Comparison of ENCODE assay signal across 10 mouse cellular contexts in genomic region chr14:8300281-8300680, GRCm38 (mm10). TPM values are rescaled to one million over a fixed set of nuclear protein-coding genes. Genes with fewer than 3 reads are reported as not detected.
DNase-seq lines count a peak whose midpoint lies in the region; ATAC-seq and TF ChIP-seq lines count a peak whose summit lies in the region.
"Had no signal": no experiment of that assay in that cellular context is flagged by ENCODE, and none has a peak within 500 bp of the region (broad histone marks: within the 10 kb centered on the region; RNA-seq: fewer than 3 reads in every experiment).

No protein-coding gene starts in this region.

- no peaks in the 10 kb centered on the region for H3K36me3 ChIP-seq in hindbrain, postnatal 0 days (ENCODE audit: insufficient read depth, low read length)
- no peaks in the 10 kb centered on the region for H3K36me3 ChIP-seq in hindbrain, embryonic 12.5 days
- no peaks in the 10 kb centered on the region for H3K36me3 ChIP-seq in C2C12 (ENCODE audit: control insufficient read depth, insufficient read depth)
- H3K36me3 ChIP-seq: embryonic facial prominence, embryonic 15.5 days; limb, embryonic 15.5 days had no signal

- H3K79me3 ChIP-seq in C2C12 (ENCODE audit: low read depth), result no peaks in the 10 kb centered on the region

- H3ac ChIP-seq in C2C12 (ENCODE audit: control insufficient read depth, insufficient read length, low read depth), result no peak overlapping the region

- H3K4me3 ChIP-seq in hindbrain, postnatal 0 days (ENCODE audit: low read length), result no peak overlapping the region
- no peak overlapping the region for H3K4me3 ChIP-seq in hindbrain, embryonic 12.5 days
- no peak overlapping the region for H3K4me3 ChIP-seq in C2C12 (ENCODE audit: insufficient read depth, poor library complexity, severe bottlenecking)
- H3K4me3 ChIP-seq: embryonic facial prominence, embryonic 15.5 days; limb, embryonic 15.5 days had no signal

- DNase-seq in hindbrain, postnatal 0 days (ENCODE audit: low spot score), result peak; percentile 60
- peak; percentile 70 to 73 for DNase-seq in adrenal gland, postnatal 36 days
- peak; percentile 63 for DNase-seq in embryo, embryonic 9.5 days (ENCODE audit: extremely low spot score)
- DNase-seq in kidney, adult 18-20 months, result peak; percentile 78
- peak; percentile 88 for DNase-seq in lung, postnatal 36 days
- no peak for DNase-seq in T-cell, adult 2 months (ENCODE audit: low spot score)

- peak; percentile 61 for ATAC-seq in hindbrain, postnatal 0 days
- ATAC-seq in hindbrain, embryonic 12.5 days (ENCODE audit: low FRiP score), result no peak

- TF ChIP-seq CTCF in hindbrain, postnatal 0 days (IDR thresholded peaks at IDR 0.05; ENCODE audit: low read depth), result peak; percentile 64
- peak; percentile 69 for TF ChIP-seq CTCF in C2C12 (IDR thresholded peaks at IDR 0.05; ENCODE audit: control insufficient read depth, insufficient read depth, insufficient read length)

- H3K9ac ChIP-seq in hindbrain, postnatal 0 days (replicated peaks; ENCODE audit: low read length), result no peak overlapping the region
- H3K9ac ChIP-seq in hindbrain, embryonic 12.5 days, result no peak overlapping the region
- H3K9ac ChIP-seq: embryonic facial prominence, embryonic 15.5 days; limb, embryonic 15.5 days had no signal

- H3K27me3 ChIP-seq in hindbrain, postnatal 0 days (ENCODE audit: insufficient read depth, low read length), result no peaks in the 10 kb centered on the region
- peaks cover 7% of the 10 kb centered on the region; the same call in 1 of the 2 replicates for H3K27me3 ChIP-seq in hindbrain, embryonic 12.5 days
- H3K27me3 ChIP-seq in C2C12 (ENCODE audit: control insufficient read depth, insufficient read depth, insufficient read length), result no peaks in the 10 kb centered on the region
- H3K27me3 ChIP-seq: embryonic facial prominence, embryonic 15.5 days; limb, embryonic 15.5 days had no signal

- no peak overlapping the region for H3K27ac ChIP-seq in hindbrain, postnatal 0 days
- H3K27ac ChIP-seq in hindbrain, embryonic 12.5 days, result no peak overlapping the region
- H3K27ac ChIP-seq: embryonic facial prominence, embryonic 15.5 days; limb, embryonic 15.5 days had no signal

- H3K9me3 ChIP-seq in hindbrain, postnatal 0 days (ENCODE audit: low read length), result no peaks in the 10 kb centered on the region
- no peaks in the 10 kb centered on the region for H3K9me3 ChIP-seq in hindbrain, embryonic 12.5 days (replicated peaks)
- H3K9me3 ChIP-seq: embryonic facial prominence, embryonic 15.5 days; limb, embryonic 15.5 days had no signal

- no peak overlapping the region for H3K4me2 ChIP-seq in hindbrain, postnatal 0 days (ENCODE audit: low read depth, low read length)
- no peak overlapping the region for H3K4me2 ChIP-seq in hindbrain, embryonic 12.5 days (replicated peaks)
- H3K4me2 ChIP-seq: embryonic facial prominence, embryonic 15.5 days; limb, embryonic 15.5 days had no signal

- no peaks in the 10 kb centered on the region for H3K4me1 ChIP-seq in hindbrain, postnatal 0 days (ENCODE audit: insufficient read depth, low read length)
- peaks cover 5% of the 10 kb centered on the region; the same call in 1 of the 2 replicates for H3K4me1 ChIP-seq in hindbrain, embryonic 12.5 days

- H3K79me2 ChIP-seq in C2C12 (ENCODE audit: control insufficient read depth, insufficient read depth), result no peaks in the 10 kb centered on the region

- WGBS in hindbrain, postnatal 0 days, result 31% methylated on average over 8 of the region's 8 CpGs
- 36% methylated on average over 8 of the region's 8 CpGs for WGBS in hindbrain, embryonic 12.5 days

TF ChIP-seq in C2C12, 6 proteins besides CTCF, POLR2A, EP300 and RAD21:
- TF ChIP-seq MYOD1 (IDR thresholded peaks at IDR 0.05; ENCODE audit: control insufficient read depth, insufficient read length, low read depth) (peak; percentile 7), MYOG (IDR thresholded peaks at IDR 0.05; ENCODE audit: control insufficient read depth, extremely low read depth, insufficient read length) (no peak)
TF ChIP-seq in C2C12: peak in this region for 1.

RNA-seq across cellular contexts. Expression of gene Fam107a, which starts 17.5 kb away (rescaled TPM):
- total RNA-seq in hindbrain, postnatal 0 days (2014; rRNA removed), result 8.8 and 11.4 TPM in 2 replicates
- polyA plus RNA-seq in hindbrain, postnatal 0 days (2015; fragmentation: Nextera tagmentation; extraction: Ambion mirVana), result 0.80 and 0.83 TPM in 2 replicates
- 2.5 and 4.5 TPM in 2 replicates for polyA plus RNA-seq in hindbrain, embryonic 12.5 days (2016; fragmentation: Nextera tagmentation; extraction: Ambion mirVana)
- polyA plus RNA-seq in C2C12 (2012; fragmentation: generic; extraction: Trizol), result not detected
- total RNA-seq in adrenal gland, postnatal 36 days (2021), result 1 to 10 TPM; 2.1 to 6.1 TPM

RNA-seq across cellular contexts. Expression of gene Acox2, which starts 41.1 kb away (rescaled TPM):
- 0.50 TPM in 1 of 2 replicates, not detected in the other for total RNA-seq in hindbrain, postnatal 0 days (2014; rRNA removed)
- polyA plus RNA-seq in hindbrain, postnatal 0 days (2015; fragmentation: Nextera tagmentation; extraction: Ambion mirVana), result 0.30 and 0.41 TPM in 2 replicates
- 0.26 TPM in 1 of 2 replicates, not detected in the other for polyA plus RNA-seq in hindbrain, embryonic 12.5 days (2016; fragmentation: Nextera tagmentation; extraction: Ambion mirVana)
- not detected for polyA plus RNA-seq in C2C12 (2012; fragmentation: generic; extraction: Trizol)
- under 1 TPM; 0.50 to 0.92 TPM for total RNA-seq in adrenal gland, postnatal 36 days (2021)
